24 mouse cellular contexts compared by ENCODE assay signal in genomic region chr1:75365510-75366137, GRCm38 (mm10). TPM values are rescaled to one million over a fixed set of nuclear protein-coding genes. Genes with fewer than 3 reads are reported as not detected.
DNase-seq lines count a peak whose midpoint lies in the region; ATAC-seq and TF ChIP-seq lines count a peak whose summit lies in the region.
"Had no signal": no experiment of that assay in that cellular context is flagged by ENCODE, and none has a peak within 500 bp of the region (broad histone marks: within the 10 kb centered on the region; RNA-seq: fewer than 3 reads in every experiment).

No protein-coding gene starts in this region.

- WGBS in heart, adult 2 months: 67% methylated on average over 14 of the region's 14 CpGs
- 79% methylated on average over 14 of the region's 14 CpGs for WGBS in heart, embryonic 11.5 days (ENCODE audit: insufficient replicate concordance)
- WGBS in midbrain, embryonic 14.5 days: 74% methylated on average over 14 of the region's 14 CpGs

- no peak for TF ChIP-seq CTCF in heart, adult 2 months (IDR thresholded peaks at IDR 0.05)

- peaks cover 6% of the 10 kb centered on the region for H3K36me3 ChIP-seq in heart, adult 2 months (ENCODE audit: control insufficient read depth, insufficient read depth, low read length)
- peaks cover 8% of the 10 kb centered on the region for H3K36me3 ChIP-seq in heart, embryonic 11.5 days (ENCODE audit: control insufficient read depth, insufficient read depth, low read length)
- H3K36me3 ChIP-seq in midbrain, embryonic 14.5 days (ENCODE audit: control insufficient read depth, insufficient read depth, low read length): no peaks in the 10 kb centered on the region
- H3K36me3 ChIP-seq: hindbrain, embryonic 10.5 days; kidney, embryonic 15.5 days; limb, embryonic 12.5 days; liver, embryonic 12.5 days had no signal

- DNase-seq in cerebellum, adult 11-12 months: peak; percentile 78
- DNase-seq in cerebellum, postnatal 4 days (ENCODE audit: low spot score in 2 of 2): no peak
- DNase-seq in heart, adult 2 months: peak in 1 of 2 experiments; percentile 23
- DNase-seq in cerebellum, adult 18-20 months: peak; percentile 66 to 72
- peak; percentile 74 to 81 for DNase-seq in cerebellum, postnatal 25 days
- DNase-seq in midbrain, embryonic 14.5 days: no peak
- no peak for DNase-seq in frontal cortex, adult 2 months (ENCODE audit: extremely low spot score in 1 of 2, low spot score in 1 of 2)
- DNase-seq: adrenal gland, postnatal 36 days; embryo, embryonic 11 days; gastrocnemius, postnatal 14 days; heart, adult 18-20 months; lung, embryonic 14.5 days; lung, postnatal 36 days; thymus, adult 18-20 months; thymus, postnatal 4 days had no signal

- H3K9ac ChIP-seq in heart, adult 2 months (ENCODE audit: low read depth, low read length): no peak overlapping the region
- H3K9ac ChIP-seq in heart, embryonic 11.5 days (ENCODE audit: low read depth, low read length): no peak overlapping the region
- H3K9ac ChIP-seq in midbrain, embryonic 14.5 days (replicated peaks; ENCODE audit: low read length): no peak overlapping the region
- H3K9ac ChIP-seq: kidney, embryonic 15.5 days; limb, embryonic 12.5 days; liver, embryonic 12.5 days; lung, embryonic 14.5 days had no signal

- H3K27ac ChIP-seq in heart, adult 2 months: no peak overlapping the region
- no peak overlapping the region for H3K27ac ChIP-seq in heart, embryonic 11.5 days (ENCODE audit: low read depth, low read length)
- no peak overlapping the region for H3K27ac ChIP-seq in midbrain, embryonic 14.5 days (replicated peaks; ENCODE audit: low read depth, low read length)
- H3K27ac ChIP-seq: hindbrain, embryonic 10.5 days; hindbrain, postnatal 0 days; kidney, embryonic 15.5 days; limb, embryonic 12.5 days; liver, embryonic 12.5 days had no signal

- intact Hi-C loops in heart, adult 2 months (cut with DNase I): no loop called here

- peaks cover 2% of the 10 kb centered on the region; the same call in 1 of the 2 replicates for H3K79me2 ChIP-seq in heart, adult 2 months (replicated peaks; ENCODE audit: control insufficient read depth, insufficient read depth, low read length)

- H3K4me3 ChIP-seq in heart, adult 2 months: no peak overlapping the region
- H3K4me3 ChIP-seq in heart, embryonic 11.5 days (ENCODE audit: low read depth, low read length): no peak overlapping the region
- no peak overlapping the region for H3K4me3 ChIP-seq in midbrain, embryonic 14.5 days (replicated peaks; ENCODE audit: low read depth, low read length)
- H3K4me3 ChIP-seq: hindbrain, embryonic 10.5 days; kidney, embryonic 15.5 days; limb, embryonic 12.5 days; liver, embryonic 12.5 days had no signal

- H3K27me3 ChIP-seq in heart, adult 2 months (ENCODE audit: control insufficient read depth, insufficient read depth, low read length): no peaks in the 10 kb centered on the region
- H3K27me3 ChIP-seq in heart, embryonic 11.5 days (ENCODE audit: control insufficient read depth, insufficient read depth, low read length): 0 out of 2 replicates have a peak, but pooled peaks cover 2% of the 10 kb centered on the region
- H3K27me3 ChIP-seq in midbrain, embryonic 14.5 days (ENCODE audit: control insufficient read depth, insufficient read depth, low read length): peaks cover 10% of the 10 kb centered on the region

- no peak for ATAC-seq in heart, embryonic 11.5 days (replicated peaks; ENCODE audit: insufficient number of reproducible peaks, low FRiP score, low TSS enrichment)
- ATAC-seq in midbrain, embryonic 14.5 days (ENCODE audit: low FRiP score, low TSS enrichment): no peak
- ATAC-seq: CD4-positive, CD25-positive, alpha-beta regulatory T cell, adult 4 months; hindbrain, postnatal 0 days; intestine, postnatal 0 days; liver, embryonic 12.5 days had no signal

- H3K4me1 ChIP-seq in heart, adult 2 months (ENCODE audit: control insufficient read depth, insufficient read depth, low read length): peaks cover 1% of the 10 kb centered on the region
- H3K4me1 ChIP-seq in heart, embryonic 11.5 days (ENCODE audit: control insufficient read depth, insufficient read depth, low read length): peaks cover 36% of the 10 kb centered on the region
- H3K4me1 ChIP-seq in midbrain, embryonic 14.5 days (ENCODE audit: control insufficient read depth, insufficient read depth, low read length): 0 out of 2 replicates have a peak, but pooled peaks cover 2% of the 10 kb centered on the region
- H3K4me1 ChIP-seq: limb, embryonic 12.5 days had no signal

- 0 out of 2 replicates have a peak, but pooled peaks have one; percentile 15 for TF ChIP-seq POLR2A in heart, adult 2 months (IDR thresholded peaks at IDR 0.05; ENCODE audit: insufficient read depth, low read depth, low read length)

- H3K9me3 ChIP-seq in heart, embryonic 11.5 days (replicated peaks; ENCODE audit: control insufficient read depth, low read length): no peaks in the 10 kb centered on the region
- no peaks in the 10 kb centered on the region for H3K9me3 ChIP-seq in midbrain, embryonic 14.5 days (ENCODE audit: control insufficient read depth, low read length)
- H3K9me3 ChIP-seq: hindbrain, embryonic 10.5 days; kidney, embryonic 15.5 days; limb, embryonic 12.5 days; liver, embryonic 12.5 days had no signal

- no peak for TF ChIP-seq EP300 in heart, adult 2 months (IDR thresholded peaks at IDR 0.05; ENCODE audit: insufficient read depth, low read depth, low read length)

- no peak overlapping the region for H3K4me2 ChIP-seq in heart, embryonic 11.5 days
- H3K4me2 ChIP-seq in midbrain, embryonic 14.5 days (ENCODE audit: low read length): no peak overlapping the region
- H3K4me2 ChIP-seq: kidney, embryonic 15.5 days; limb, embryonic 12.5 days; liver, embryonic 12.5 days; lung, embryonic 14.5 days had no signal

RNA-seq across cellular contexts. Expression of gene Des, which starts 5.5 kb away (rescaled TPM):
- 1,000 to 10,000 TPM; 1,224 to 1,521 TPM for total RNA-seq in heart, adult 2 months (2021)
- polyA plus RNA-seq in heart, adult 2 months (2012; rRNA removed): 719 and 781 TPM in 2 replicates
- polyA plus RNA-seq in heart, embryonic 11.5 days (2014; fragmentation: Nextera tagmentation; extraction: Ambion mirVana): 428 and 477 TPM in 2 replicates
- 0.32 and 1.4 TPM in 2 replicates for polyA plus RNA-seq in midbrain, embryonic 14.5 days (2014; fragmentation: Nextera tagmentation; extraction: Ambion mirVana)
- 2.5 and 3.5 TPM in 2 replicates for polyA plus RNA-seq in frontal cortex, adult 2 months (2012; rRNA removed)
- total RNA-seq: megakaryocyte-erythroid progenitor cell, adult 5-6 weeks had no signal
- polyA plus RNA-seq: CD4-positive, CD25-positive, alpha-beta regulatory T cell, adult 4 months had no signal

RNA-seq across cellular contexts. Expression of gene Speg, which starts 9.5 kb away (rescaled TPM):
- total RNA-seq in heart, adult 2 months (2021): 100 to 1,000 TPM; 131 to 135 TPM
- 94.0 and 109 TPM in 2 replicates for polyA plus RNA-seq in heart, adult 2 months (2012; rRNA removed)
- 60.7 and 66.5 TPM in 2 replicates for polyA plus RNA-seq in heart, embryonic 11.5 days (2014; fragmentation: Nextera tagmentation; extraction: Ambion mirVana)
- 15.6 and 19.4 TPM in 2 replicates for polyA plus RNA-seq in midbrain, embryonic 14.5 days (2014; fragmentation: Nextera tagmentation; extraction: Ambion mirVana)
- 134 and 135 TPM in 2 replicates for polyA plus RNA-seq in frontal cortex, adult 2 months (2012; rRNA removed)
- total RNA-seq: megakaryocyte-erythroid progenitor cell, adult 5-6 weeks had no signal

RNA-seq across cellular contexts. Expression of gene Dnpep, which starts 47.8 kb away (rescaled TPM):
- 10 to 100 TPM; 70.3 to 84.6 TPM for total RNA-seq in heart, adult 2 months (2021)
- 123 and 136 TPM in 2 replicates for polyA plus RNA-seq in heart, adult 2 months (2012; rRNA removed)
- 119 and 121 TPM in 2 replicates for polyA plus RNA-seq in heart, embryonic 11.5 days (2014; fragmentation: Nextera tagmentation; extraction: Ambion mirVana)
- 146 and 152 TPM in 2 replicates for polyA plus RNA-seq in midbrain, embryonic 14.5 days (2014; fragmentation: Nextera tagmentation; extraction: Ambion mirVana)
- 81.1 and 81.9 TPM in 2 replicates for polyA plus RNA-seq in frontal cortex, adult 2 months (2012; rRNA removed)

Comparison
In these comparisons a context has a peak if more than half of its experiments do, and no peak if none do; other contexts are left out.
1. DNase-seq: peak in cerebellum, adult 11-12 months (single experiment), cerebellum, adult 18-20 months (2 of 2) and cerebellum, postnatal 25 days (2 of 2); none in cerebellum, postnatal 4 days (0 of 2), midbrain, embryonic 14.5 days (single experiment) and frontal cortex, adult 2 months (0 of 2).
2. RNA of gene Des, which starts 5.5 kb away (polyA plus RNA-seq): 719 to 781 TPM in heart, adult 2 months and 428 to 477 TPM in heart, embryonic 11.5 days; 2.5 to 3.5 TPM in frontal cortex, adult 2 months and 0.32 to 1.4 TPM in midbrain, embryonic 14.5 days; every median in the first group is over 10 times any median in the second.